Mouse (Mus musculus) bone marrow macrophage, adult 2 months (primary cell): ENCODE data around the gene Loxl4. TPM values are rescaled to one million over a fixed set of nuclear protein-coding genes. Genes with fewer than 3 reads are reported as not detected.

Experiments
- H3K27ac ChIP-seq: 2 replicates; pipeline ENCODE4 v1.5.1; 2012; ENCODE audit warnings: low read depth, low read length; ENCODE audit not compliant: insufficient read depth
- H3K4me1 ChIP-seq: 2 replicates; pipeline ENCODE4 v1.6.1; 2012; ENCODE audit warnings: low read length; ENCODE audit not compliant: control insufficient read depth, insufficient read depth
- H3K4me3 ChIP-seq: 2 replicates; pipeline ENCODE4 v1.5.1; 2012; ENCODE audit warnings: mild to moderate bottlenecking, low read length, moderate library complexity; ENCODE audit not compliant: insufficient read depth
- CTCF ChIP-seq: IDR thresholded peaks from 2 replicates; pipeline ENCODE4 v1.5.1; 2012; ENCODE audit warnings: low read depth, mild to moderate bottlenecking, low read length, moderate library complexity
- POLR2A ChIP-seq: IDR thresholded peaks from 2 replicates; pipeline ENCODE4 v1.6.1; 2012; ENCODE audit warnings: mild to moderate bottlenecking, low read depth, low read length, borderline replicate concordance
- polyA plus RNA-seq: library from polyadenylated mRNA; stranded (reverse); fragments of >200 nt; gene quantifications from 2 replicates; pipeline ENCODE4 v1.2.4, GENCODE M21; 2012; ENCODE audit not compliant: missing spikeins, insufficient read depth, insufficient read length

Gene Loxl4
- polyA plus RNA-seq, 1 experiment: 0.15 TPM

GRCm38 (mm10) chr19:42611746-42612145, 867 bp downstream of the Loxl4 start:
- TF ChIP-seq CTCF (no peak), POLR2A (no peak)
- H3K27ac ChIP-seq: no peak overlapping the region
- H3K4me1 ChIP-seq: no peaks in the 10 kb centered on the region
- no peak overlapping the region for H3K4me3 ChIP-seq

DNA sequence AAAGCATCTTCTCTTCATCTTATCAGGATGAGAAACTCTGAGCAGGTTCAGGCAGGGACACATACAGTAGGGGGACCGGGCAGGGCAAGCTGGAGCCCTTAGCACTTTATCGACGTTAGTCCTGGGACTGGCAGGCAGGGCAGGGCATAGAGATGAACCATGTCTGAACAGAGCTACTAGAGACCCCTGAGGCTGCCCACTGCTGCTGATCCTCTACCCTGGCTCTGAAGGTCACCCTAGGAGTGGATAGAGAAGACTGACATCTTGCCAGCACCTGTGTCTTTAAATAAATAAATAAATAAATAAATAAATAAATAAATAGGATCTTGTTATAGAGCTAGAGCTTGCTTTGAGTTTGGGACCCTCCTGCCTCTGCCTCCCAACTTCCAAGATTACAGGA, 2.9 kb downstream of the Loxl4 start:
- Histone ChIP-seq H3K4me3 (no peak overlapping the region), H3K4me1 (no peaks in the 10 kb centered on the region), H3K27ac (no peak overlapping the region)
- TF ChIP-seq POLR2A (no peak), CTCF (no peak)

- H3K27ac ChIP-seq: no peak overlapping the region
- H3K4me1 ChIP-seq: no peaks in the 10 kb centered on the region
- no peak overlapping the region for H3K4me3 ChIP-seq
- no peak for TF ChIP-seq POLR2A
- no peak for TF ChIP-seq CTCF
These were observed 4.5 kb downstream of the Loxl4 start for GRCm38 (mm10) chr19:42608082-42608481.

GRCm38 (mm10) chr19:42602576-42602975, 10.0 kb downstream of the Loxl4 start:
- TF ChIP-seq CTCF (no peak), POLR2A (no peak)
- H3K27ac ChIP-seq: no peak overlapping the region
- H3K4me3 ChIP-seq: no peak overlapping the region
- H3K4me1 ChIP-seq: no peaks in the 10 kb centered on the region

DNA sequence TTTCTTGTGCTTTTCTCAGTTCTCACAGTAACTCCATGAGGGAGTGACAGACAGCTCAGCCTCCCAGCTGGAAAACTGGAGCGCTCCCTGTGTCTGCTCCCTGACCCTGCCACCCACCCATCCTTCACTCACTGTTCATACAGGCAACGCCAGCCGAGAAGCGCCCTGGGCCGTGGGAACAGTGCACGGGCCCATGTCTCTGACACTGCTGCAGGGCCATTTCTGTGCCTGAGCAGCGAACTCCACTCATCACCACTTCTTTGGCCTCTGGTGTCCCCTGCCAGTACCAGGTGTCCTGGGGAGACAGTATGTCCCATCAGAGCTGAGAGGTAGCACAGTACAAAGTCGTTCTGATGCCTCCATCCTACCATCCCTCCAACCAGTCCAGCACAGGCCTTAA, 10.6 kb downstream of the Loxl4 start:
- TF ChIP-seq POLR2A: no peak
- TF ChIP-seq CTCF: no peak
- H3K4me1 ChIP-seq: no peaks in the 10 kb centered on the region
- H3K4me3 ChIP-seq: no peak overlapping the region
- H3K27ac ChIP-seq: no peak overlapping the region

DNA sequence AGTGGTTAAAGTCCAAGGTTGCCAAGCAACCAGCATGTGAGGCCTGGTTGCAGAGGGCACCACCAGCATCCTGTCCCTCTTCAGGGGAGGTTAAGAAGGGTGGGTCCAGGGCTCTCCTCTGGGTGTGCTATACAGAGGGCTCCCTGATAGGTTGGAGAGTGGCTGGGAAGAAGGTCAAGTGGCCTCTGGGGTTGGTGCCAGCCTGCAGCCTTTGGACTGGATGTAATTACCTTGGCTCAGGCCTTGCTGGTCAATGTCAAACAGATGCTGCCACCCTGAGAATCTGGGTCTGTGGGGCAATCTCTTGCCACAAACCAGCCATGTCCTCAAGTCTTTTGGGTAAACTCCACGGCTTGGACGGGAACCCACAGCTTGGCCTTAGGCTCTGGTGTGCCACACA, 11.2 kb downstream of the Loxl4 start:
- Histone ChIP-seq H3K4me1 (no peaks in the 10 kb centered on the region), H3K4me3 (no peak overlapping the region), H3K27ac (no peak overlapping the region)
- TF ChIP-seq POLR2A: no peak
- TF ChIP-seq CTCF: no peak

GRCm38 (mm10) chr19:42600591-42600990, 12.0 kb downstream of the Loxl4 start:
- TF ChIP-seq CTCF (no peak), POLR2A (no peak)
- Histone ChIP-seq H3K27ac (no peak overlapping the region), H3K4me1 (no peaks in the 10 kb centered on the region), H3K4me3 (no peak overlapping the region)

- TF ChIP-seq POLR2A: no peak
- TF ChIP-seq CTCF: no peak
- Histone ChIP-seq H3K4me1 (no peaks in the 10 kb centered on the region), H3K4me3 (no peak overlapping the region), H3K27ac (no peak overlapping the region)
These were observed 12.7 kb downstream of the Loxl4 start for GRCm38 (mm10) chr19:42599891-42600290.

GRCm38 (mm10) chr19:42597896-42598295, 14.7 kb downstream of the Loxl4 start:
- Histone ChIP-seq H3K4me1 (no peaks in the 10 kb centered on the region), H3K4me3 (no peak overlapping the region), H3K27ac (no peak overlapping the region)
- TF ChIP-seq POLR2A (no peak), CTCF (no peak)

DNA sequence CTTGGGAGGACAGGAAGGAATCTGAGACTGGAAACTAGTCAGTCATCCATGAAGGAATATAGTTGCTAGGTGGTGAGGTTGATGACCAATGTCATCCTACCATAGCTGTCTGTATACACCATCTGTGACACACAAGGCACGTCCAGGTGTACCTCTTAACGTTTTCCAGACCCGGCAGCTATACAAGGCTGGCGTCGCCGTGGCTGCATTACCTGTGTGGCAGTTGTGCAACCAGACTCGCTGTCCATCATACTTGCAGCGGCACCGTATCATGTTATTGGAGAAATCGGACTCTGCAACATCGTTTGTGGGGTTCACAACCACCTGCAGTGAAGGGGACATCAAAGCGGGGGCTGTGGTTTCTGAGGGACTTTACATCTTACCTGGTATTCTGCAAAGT, 15.3 kb downstream of the Loxl4 start:
- no peaks in the 10 kb centered on the region for H3K4me1 ChIP-seq
- H3K27ac ChIP-seq: no peak overlapping the region
- no peak overlapping the region for H3K4me3 ChIP-seq
- TF ChIP-seq CTCF (no peak), POLR2A (no peak)

DNA sequence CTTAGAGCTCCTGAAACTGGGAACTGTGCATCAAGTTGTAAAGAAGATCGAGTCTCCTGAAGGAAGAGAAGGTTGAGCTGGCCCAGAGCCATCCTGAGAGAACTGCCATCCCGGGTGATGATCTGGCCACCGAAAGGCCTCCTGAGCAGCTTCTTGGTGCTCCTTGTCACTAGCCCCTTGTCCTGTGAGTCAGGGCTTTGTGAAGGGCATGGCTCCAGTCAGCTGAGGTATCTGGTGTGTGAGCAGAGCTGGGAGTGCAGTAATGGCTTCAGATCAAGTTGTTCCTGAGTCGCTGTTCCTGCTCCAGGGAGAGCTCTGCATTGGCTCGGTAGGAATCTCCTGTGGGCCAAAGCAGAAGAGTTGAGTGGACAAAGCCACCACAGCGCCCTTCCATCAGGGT, 17.5 kb downstream of the Loxl4 start:
- TF ChIP-seq CTCF (no peak), POLR2A (no peak)
- Histone ChIP-seq H3K4me3 (no peak overlapping the region), H3K4me1 (no peaks in the 10 kb centered on the region), H3K27ac (no peak overlapping the region)
